Mouse (Mus musculus): Measurements from ENCODE around the gene Ormdl3. TPM values are rescaled to one million over a fixed set of nuclear protein-coding genes. Genes with fewer than 3 reads are reported as not detected.
A peak's percentile ranks its signal among the peaks of the same experiment; 100 is the strongest.

Gene Ormdl3
- total RNA-seq, 2 experiments from 2014 or later: 45.9 to 47.9 TPM

GRCm38 (mm10) chr11:98577776-98578175, 9.4 kb downstream of the Ormdl3 start:
- TF ChIP-seq CTCF (IDR thresholded peaks at IDR 0.05): no peak

GRCm38 (mm10) chr11:98569461-98569860, 17.7 kb downstream of the Ormdl3 start:
- DNase-seq (ENCODE audit: extremely low spot score in 1 of 2, low spot score in 2 of 2): no peak
- Histone ChIP-seq H3K4me3 (no peak overlapping the region), H3K27ac (no peak overlapping the region)
- no peak for TF ChIP-seq CTCF (IDR thresholded peaks at IDR 0.05)
- intact Hi-C loops (cut with DNase I): no loop called here

More at GRCm38 (mm10) chr11:98577776-98578175, 9.4 kb downstream of the Ormdl3 start:
- intact Hi-C loops (cut with DNase I): no loop called here
- no peak overlapping the region for H3K27ac ChIP-seq
- H3K4me3 ChIP-seq: no peak overlapping the region
- DNase-seq (ENCODE audit: extremely low spot score in 1 of 2, low spot score in 2 of 2): no peak

GRCm38 (mm10) chr11:98568326-98568725, 18.8 kb downstream of the Ormdl3 start:
- DNase-seq (ENCODE audit: extremely low spot score in 1 of 2, low spot score in 2 of 2): no peak
- peak; percentile 6; the same call in 1 of the 2 replicates for TF ChIP-seq CTCF (IDR thresholded peaks at IDR 0.05)
- Histone ChIP-seq H3K27ac (no peak overlapping the region), H3K4me3 (no peak overlapping the region)
- intact Hi-C loops (cut with DNase I): no loop called here

- no peak for DNase-seq (ENCODE audit: extremely low spot score in 1 of 2, low spot score in 2 of 2)
- intact Hi-C loops (cut with DNase I): no loop called here
- no peak for TF ChIP-seq CTCF (IDR thresholded peaks at IDR 0.05)
- no peak overlapping the region for H3K27ac ChIP-seq
- no peak overlapping the region for H3K4me3 ChIP-seq
Observed at GRCm38 (mm10) chr11:98563921-98564414, 23.2 kb downstream of the Ormdl3 start.

- intact Hi-C loops (cut with DNase I): no loop called here
- Histone ChIP-seq H3K4me3 (no peak overlapping the region), H3K27ac (no peak overlapping the region)
- DNase-seq (ENCODE audit: extremely low spot score in 1 of 2, low spot score in 2 of 2): no peak
- TF ChIP-seq CTCF (IDR thresholded peaks at IDR 0.05): no peak
Observed at GRCm38 (mm10) chr11:98563025-98563424, 24.1 kb downstream of the Ormdl3 start.

GRCm38 (mm10) chr11:98560942-98561341, 26.2 kb downstream of the Ormdl3 start:
- intact Hi-C loops (cut with DNase I): no loop called here
- no peak overlapping the region for H3K4me3 ChIP-seq
- TF ChIP-seq CTCF (IDR thresholded peaks at IDR 0.05): no peak
- DNase-seq (ENCODE audit: extremely low spot score in 1 of 2, low spot score in 2 of 2): no peak
- no peak overlapping the region for H3K27ac ChIP-seq

GRCm38 (mm10) chr11:98555124-98555700, 32.0 kb downstream of the Ormdl3 start:
- no peak overlapping the region for H3K27ac ChIP-seq
- intact Hi-C loops (cut with DNase I): no loop called here
- no peak overlapping the region for H3K4me3 ChIP-seq
- DNase-seq (ENCODE audit: extremely low spot score in 1 of 2, low spot score in 2 of 2): no peak
- TF ChIP-seq CTCF (IDR thresholded peaks at IDR 0.05): peak; percentile 35

- intact Hi-C loops (cut with DNase I): no loop called here
- Histone ChIP-seq H3K27ac (no peak overlapping the region), H3K4me3 (no peak overlapping the region)
- no peak for TF ChIP-seq CTCF (IDR thresholded peaks at IDR 0.05)
- DNase-seq (ENCODE audit: extremely low spot score in 1 of 2, low spot score in 2 of 2): no peak
Observed at GRCm38 (mm10) chr11:98553966-98554365, 33.2 kb downstream of the Ormdl3 start.

GRCm38 (mm10) chr11:98550975-98551828, 36.0 kb downstream of the Ormdl3 start, which contains the start of gene Zpbp2:
Gene Zpbp2 (plus strand): TSS chr11:98551097.
- intact Hi-C loops (cut with DNase I): loop anchor here (2.0 kb wide), 1 partner anchor 36 kb away; the partner anchor contains the start of gene Ormdl3
- H3K4me3 ChIP-seq: peak within 1 kb of the TSS; percentile 72
- no peak; the same call in 1 of the 2 replicates for TF ChIP-seq CTCF (IDR thresholded peaks at IDR 0.05)
- DNase-seq (ENCODE audit: extremely low spot score in 1 of 2, low spot score in 2 of 2): peak; percentile 92
- peak within 1 kb of the TSS; percentile 87 for H3K27ac ChIP-seq

GRCm38 (mm10) chr11:98550311-98550974, 36.7 kb downstream of the Ormdl3 start:
- intact Hi-C loops (cut with DNase I): loop anchor here (2.0 kb wide), 1 partner anchor 36 kb away; the partner anchor contains the start of gene Ormdl3
- H3K27ac ChIP-seq: peak overlapping the region; percentile 87
- H3K4me3 ChIP-seq: peak overlapping the region; percentile 72
- TF ChIP-seq CTCF (IDR thresholded peaks at IDR 0.05): no peak
- DNase-seq (ENCODE audit: extremely low spot score in 1 of 2, low spot score in 2 of 2): no peak

GRCm38 (mm10) chr11:98549363-98549762, 37.8 kb downstream of the Ormdl3 start:
- H3K4me3 ChIP-seq: no peak overlapping the region
- TF ChIP-seq CTCF (IDR thresholded peaks at IDR 0.05): no peak; the same call in 1 of the 2 replicates
- intact Hi-C loops (cut with DNase I): no loop called here
- DNase-seq (ENCODE audit: extremely low spot score in 1 of 2, low spot score in 2 of 2): no peak
- H3K27ac ChIP-seq: no peak overlapping the region

- no peak for TF ChIP-seq CTCF (IDR thresholded peaks at IDR 0.05)
- no peak for DNase-seq (ENCODE audit: extremely low spot score in 1 of 2, low spot score in 2 of 2)
- Histone ChIP-seq H3K4me3 (no peak overlapping the region), H3K27ac (no peak overlapping the region)
- intact Hi-C loops (cut with DNase I): no loop called here
Observed at GRCm38 (mm10) chr11:98547308-98547693, 39.9 kb downstream of the Ormdl3 start.
